Comparison of ENCODE assay signal across 13 mouse cellular contexts in genomic region chr1:30588336-30588735, GRCm38 (mm10).
A peak's percentile ranks its signal among the peaks of the same experiment; 100 is the strongest.
DNase-seq lines count a peak whose midpoint lies in the region.
"Had no signal": no experiment of that assay in that cellular context is flagged by ENCODE, and none has a peak within 500 bp of the region (broad histone marks: within the 10 kb centered on the region; RNA-seq: fewer than 3 reads in every experiment).

No protein-coding gene starts in this region.

- peak; percentile 19 to 56 for DNase-seq in frontal cortex, adult 2 months (ENCODE audit: extremely low spot score in 1 of 2, low spot score in 1 of 2)
- DNase-seq in frontal cortex, postnatal 10 days (ENCODE audit: low spot score in 2 of 2) = no peak
- DNase-seq in brain, adult 2 months (ENCODE audit: low read depth, low spot score) = peak; percentile 79
- DNase-seq in cerebellum, postnatal 25 days = peak; percentile 48 to 61
- peak; percentile 19 to 34 for DNase-seq in layer of hippocampus, postnatal 25 days (ENCODE audit: extremely low spot score in 1 of 2, low spot score in 1 of 2)
- no peak for DNase-seq in thymus, postnatal 10 days (ENCODE audit: low spot score in 2 of 2)
- no peak for DNase-seq in gastrocnemius, adult 18-20 months (ENCODE audit: low spot score)
- DNase-seq: adrenal gland, adult 2 months; gastrocnemius, postnatal 25 days; heart, postnatal 4 days; liver; right cerebral cortex, postnatal 25 days; thymus, adult 18-20 months had no signal

Comparison
In these comparisons a context has a peak if more than half of its experiments do, and no peak if none do; other contexts are left out.
1. DNase-seq: peak in frontal cortex, adult 2 months (2 of 2), brain, adult 2 months (single experiment), cerebellum, postnatal 25 days (2 of 2) and layer of hippocampus, postnatal 25 days (2 of 2); none in frontal cortex, postnatal 10 days (0 of 2), thymus, postnatal 10 days (0 of 2) and gastrocnemius, adult 18-20 months (single experiment).